Comparison of ENCODE assay signal across 9 mouse cellular contexts in genomic region chr3:146620555-146621249, GRCm38 (mm10). TPM values are rescaled to one million over a fixed set of nuclear protein-coding genes. Genes with fewer than 3 reads are reported as not detected.
DNase-seq lines count a peak whose midpoint lies in the region; ATAC-seq lines count a peak whose summit lies in the region.
"Had no signal": no experiment of that assay in that cellular context is flagged by ENCODE, and none has a peak within 500 bp of the region (broad histone marks: within the 10 kb centered on the region; RNA-seq: fewer than 3 reads in every experiment).

No protein-coding gene starts in this region.

- no peaks in the 10 kb centered on the region for H3K27me3 ChIP-seq in forebrain, embryonic 15.5 days
- no peaks in the 10 kb centered on the region for H3K27me3 ChIP-seq in forebrain, embryonic 13.5 days

- no peaks in the 10 kb centered on the region for H3K36me3 ChIP-seq in forebrain, embryonic 15.5 days
- H3K36me3 ChIP-seq in forebrain, embryonic 13.5 days (ENCODE audit: poor library complexity, severe bottlenecking) = no peaks in the 10 kb centered on the region

- no peaks in the 10 kb centered on the region for H3K9me3 ChIP-seq in forebrain, embryonic 15.5 days
- H3K9me3 ChIP-seq in forebrain, embryonic 13.5 days (replicated peaks) = no peaks in the 10 kb centered on the region

- H3K4me1 ChIP-seq in forebrain, embryonic 15.5 days = peaks cover 3% of the 10 kb centered on the region; the same call in 1 of the 2 replicates
- no peaks in the 10 kb centered on the region for H3K4me1 ChIP-seq in forebrain, embryonic 13.5 days

- no peak overlapping the region; the same call in 1 of the 2 replicates for H3K27ac ChIP-seq in forebrain, embryonic 15.5 days (replicated peaks)
- H3K27ac ChIP-seq in forebrain, embryonic 13.5 days = no peak overlapping the region

- no peak overlapping the region for H3K4me3 ChIP-seq in forebrain, embryonic 15.5 days
- H3K4me3 ChIP-seq in forebrain, embryonic 13.5 days = no peak overlapping the region

- H3K9ac ChIP-seq in forebrain, embryonic 15.5 days (replicated peaks) = no peak overlapping the region
- H3K9ac ChIP-seq in forebrain, embryonic 13.5 days = no peak overlapping the region

- peak; percentile 50 for DNase-seq in NIH3T3 (ENCODE audit: low read depth)
- peak; percentile 80 to 85 for DNase-seq in cerebellum, postnatal 36 days
- peak; percentile 65 for DNase-seq in layer of hippocampus, adult 9-10 months (ENCODE audit: low spot score)
- peak; percentile 96 for DNase-seq in telencephalon, adult 2 months (ENCODE audit: low read depth, low spot score)
- DNase-seq in ovary, postnatal 36 days (ENCODE audit: low spot score) = no peak

- 76% methylated on average over 14 of the region's 14 CpGs for WGBS in forebrain, embryonic 15.5 days
- 90% methylated on average over 14 of the region's 14 CpGs for WGBS in forebrain, embryonic 13.5 days

- H3K4me2 ChIP-seq in forebrain, embryonic 15.5 days (replicated peaks) = no peak overlapping the region
- H3K4me2 ChIP-seq in forebrain, embryonic 13.5 days = no peak overlapping the region

- ATAC-seq in forebrain, embryonic 15.5 days (replicated peaks) = peak; percentile 13; the same call in 1 of the 2 replicates
- ATAC-seq in forebrain, embryonic 13.5 days = no peak
- no peak for ATAC-seq in erythroid progenitor cell, adult 5-6 weeks (replicated peaks; ENCODE audit: low FRiP score, poor library complexity, severe bottlenecking)

RNA-seq across cellular contexts. Expression of gene Dnase2b, which starts 5.3 kb away (rescaled TPM):
- not detected in 2 replicates for polyA plus RNA-seq in forebrain, embryonic 15.5 days (2015; fragmentation: Nextera tagmentation; extraction: Ambion mirVana)
- polyA plus RNA-seq in forebrain, embryonic 13.5 days (2015; fragmentation: Nextera tagmentation; extraction: Ambion mirVana) = not detected in 2 replicates
- not detected in 2 replicates for total RNA-seq in erythroid progenitor cell, adult 5-6 weeks (2015; ENCODE audit: low replicate concordance)
- total RNA-seq in erythroid progenitor cell, adult 5-6 weeks (2017; ENCODE audit: low replicate concordance) = not detected in 2 replicates
- polyA plus RNA-seq: C2C12 had no signal

RNA-seq across cellular contexts. Expression of gene 4930503B20Rik, which starts 30.4 kb away (rescaled TPM):
- not detected in 2 replicates for polyA plus RNA-seq in forebrain, embryonic 15.5 days (2015; fragmentation: Nextera tagmentation; extraction: Ambion mirVana)
- polyA plus RNA-seq in forebrain, embryonic 13.5 days (2015; fragmentation: Nextera tagmentation; extraction: Ambion mirVana) = not detected in 2 replicates
- not detected in 2 replicates for total RNA-seq in erythroid progenitor cell, adult 5-6 weeks (2015; ENCODE audit: low replicate concordance)
- total RNA-seq in erythroid progenitor cell, adult 5-6 weeks (2017; ENCODE audit: low replicate concordance) = 0.39 TPM in 1 of 2 replicates, not detected in the other
- polyA plus RNA-seq: C2C12 had no signal

RNA-seq across cellular contexts. Expression of gene Uox, which starts 50.5 kb away (rescaled TPM):
- not detected in 2 replicates for polyA plus RNA-seq in forebrain, embryonic 15.5 days (2015; fragmentation: Nextera tagmentation; extraction: Ambion mirVana)
- not detected in 2 replicates for polyA plus RNA-seq in forebrain, embryonic 13.5 days (2015; fragmentation: Nextera tagmentation; extraction: Ambion mirVana)
- total RNA-seq in erythroid progenitor cell, adult 5-6 weeks (2015; ENCODE audit: low replicate concordance) = not detected in 2 replicates
- not detected in 2 replicates for total RNA-seq in erythroid progenitor cell, adult 5-6 weeks (2017; ENCODE audit: low replicate concordance)
- polyA plus RNA-seq: C2C12 had no signal
